Mouse (Mus musculus) lung, adult 10 weeks (tissue): ENCODE results near the gene Clec4f. TPM values are rescaled to one million over a fixed set of nuclear protein-coding genes. Genes with fewer than 3 reads are reported as not detected.

Experiments used
- polyA plus RNA-seq: library from polyadenylated mRNA; stranded (reverse); fragments of 350-450 nt; fragmentation: Illumina TruSeq; extraction: RNeasy Lipid Tissue Mini Kit (QIAGEN cat#74804); gene quantifications from one replicate; pipeline ENCODE4 v1.2.3, GENCODE M21; 2014; ENCODE audit warnings: low read depth, low replicate concordance; ENCODE audit not compliant: insufficient read depth

Gene Clec4f
- polyA plus RNA-seq, result not detected

DNA sequence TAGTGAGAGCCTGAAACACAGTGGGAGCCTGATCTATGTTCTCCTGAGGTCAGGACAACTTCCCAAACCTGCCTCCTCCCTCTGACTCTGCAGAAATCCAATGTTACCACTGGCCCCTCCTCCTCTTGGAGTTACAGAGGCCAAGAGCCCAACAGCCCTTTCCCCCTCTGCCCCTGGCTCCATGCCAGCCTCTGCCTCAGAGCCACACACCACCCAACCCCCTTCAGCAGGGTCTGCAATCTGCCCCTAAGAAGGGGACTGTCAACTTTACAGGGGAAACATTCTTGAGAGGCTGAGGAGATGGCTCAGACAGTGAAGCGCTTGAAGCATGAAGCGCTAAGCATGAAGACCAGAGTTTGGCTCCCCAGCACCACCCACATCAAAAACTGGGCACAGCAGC lies at the start of gene Clec4f:
Gene Clec4f, minus strand, starts transcription at position 101 of the 400 bp plus-strand sequence.

DNA sequence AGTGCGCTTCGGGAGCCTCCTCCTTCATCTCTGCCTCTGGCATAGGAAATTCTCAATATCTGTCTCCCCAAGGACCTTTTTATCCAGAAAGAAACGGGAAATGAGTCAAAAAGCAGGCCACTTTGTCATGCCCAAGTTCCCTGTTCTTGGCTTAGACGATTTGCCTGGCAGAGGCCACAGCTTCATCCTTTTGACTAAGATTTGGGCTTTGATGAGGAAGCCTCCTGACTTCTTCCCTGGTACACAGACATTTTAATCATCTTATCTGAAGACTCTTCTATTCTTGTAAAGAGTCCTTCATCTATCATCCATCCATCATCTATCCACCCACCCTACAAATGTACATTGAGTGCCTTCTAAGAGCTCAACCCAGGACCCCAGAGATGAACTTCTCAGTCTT lies 21.8 kb upstream of the Clec4f start, which contains the start of gene Cd207:
Gene Cd207, minus strand, starts transcription at position 101 of the 400 bp plus-strand sequence.

Other genes with a start within 250 kb of the Clec4f start
- 4.4 TPM for gene Tet3, start 197.1 kb downstream of the Clec4f start, polyA plus RNA-seq
- gene Dguok, start 149.2 kb downstream of the Clec4f start, polyA plus RNA-seq, result 52.9 TPM
- gene Actg2, start 119.9 kb downstream of the Clec4f start, polyA plus RNA-seq, result 55.9 TPM
- 15.3 TPM for gene Stambp, start 83.5 kb downstream of the Clec4f start, polyA plus RNA-seq
- gene Cd207, start 21.7 kb upstream of the Clec4f start, polyA plus RNA-seq, result 1.4 TPM
- not detected for gene Vax2, start 55.1 kb upstream of the Clec4f start, polyA plus RNA-seq
- 3.5 TPM for gene Atp6v1b1, start 86.8 kb upstream of the Clec4f start, polyA plus RNA-seq
- not detected for gene Ankrd53, start 106.5 kb upstream of the Clec4f start, polyA plus RNA-seq
- gene Tex261, start 119.6 kb upstream of the Clec4f start, polyA plus RNA-seq, result 42.8 TPM
- gene Nagk, start 138.8 kb upstream of the Clec4f start, polyA plus RNA-seq, result 45.1 TPM
- 16.8 TPM for gene Paip2b, start 175.6 kb upstream of the Clec4f start, polyA plus RNA-seq
- 36.5 TPM for gene Zfp638, start 210.9 kb upstream of the Clec4f start, polyA plus RNA-seq